Mouse (Mus musculus) megakaryocyte-erythroid progenitor cell, adult 5-6 weeks (primary cell): ENCODE data around the gene Scgn. TPM values are rescaled to one million over a fixed set of nuclear protein-coding genes. Genes with fewer than 3 reads are reported as not detected.

Experiments
- ATAC-seq: replicated peaks from 2 replicates; pipeline ENCODE4 v1.8.0; 2016; ENCODE audit warnings: mild to moderate bottlenecking, inconsistent platforms; ENCODE audit not compliant: severe bottlenecking, poor library complexity, low FRiP score, low TSS enrichment
- total RNA-seq, 2 experiments: library from RNA; stranded (forward) in 1 of 2; stranded (reverse) in 1 of 2; fragments of 200-1000, 215-1000 nt in 1 of 2; fragments of >200 nt in 1 of 2; fragmentation: Nextera tagmentation in 1 of 2; gene quantifications; 2 replicates each; pipeline ENCODE4 v1.2.3; 2014 to 2017

Gene Scgn
- total RNA-seq (2014; fragmentation: Nextera tagmentation) (not detected in 2 replicates), total RNA-seq (2017) (not detected in 2 replicates)

- ATAC-seq, result peak; percentile 75
Observed at GRCm38 (mm10) chr13:23990928-23991327, at the start of gene Scgn. Scgn (minus strand) TSS chr13:23991214.

DNA sequence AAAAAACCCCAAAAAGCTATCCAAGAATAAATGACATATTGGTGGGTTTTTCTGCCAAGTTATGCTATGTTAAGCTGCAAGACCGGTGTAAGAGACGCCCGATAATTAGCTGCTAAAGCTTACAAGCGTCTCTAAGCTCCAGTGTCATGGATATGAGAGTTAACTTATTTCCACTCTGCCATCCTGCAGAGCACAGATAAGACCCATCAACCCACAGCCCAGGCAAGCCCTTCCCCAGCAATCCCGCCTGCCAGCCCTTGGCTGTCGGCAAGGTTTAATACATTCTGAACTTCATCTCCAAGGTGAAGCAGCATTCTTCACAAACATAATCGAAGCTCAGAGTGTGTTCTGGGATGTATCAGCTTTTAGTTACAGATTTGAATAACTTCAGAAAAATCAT, 49.2 kb upstream of the Scgn start:
- ATAC-seq, result peak; percentile 96

GRCm38 (mm10) chr13:24037502-24037901, 46.5 kb upstream of the Scgn start:
- no peak for ATAC-seq

DNA sequence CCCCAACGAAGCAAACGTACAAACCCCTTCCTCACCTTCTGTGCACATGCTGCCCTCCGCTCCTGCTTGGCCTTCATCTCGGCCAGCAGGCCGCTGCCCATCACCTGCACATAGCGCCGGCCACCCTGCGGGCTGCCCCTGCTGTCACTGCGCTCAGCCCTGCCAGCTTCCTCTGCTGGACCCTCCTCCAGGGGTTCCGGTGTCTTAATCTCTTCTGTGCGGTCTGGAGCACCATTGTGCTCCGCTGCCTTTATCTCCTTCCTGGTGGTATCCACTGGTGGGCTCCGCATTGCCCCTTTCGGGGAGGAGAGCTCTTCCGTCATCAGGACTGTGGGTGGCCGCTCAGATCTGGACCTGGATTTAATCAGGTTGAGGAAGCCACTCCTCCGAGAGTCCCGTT, 45.1 kb upstream of the Scgn start:
- no peak for ATAC-seq

DNA sequence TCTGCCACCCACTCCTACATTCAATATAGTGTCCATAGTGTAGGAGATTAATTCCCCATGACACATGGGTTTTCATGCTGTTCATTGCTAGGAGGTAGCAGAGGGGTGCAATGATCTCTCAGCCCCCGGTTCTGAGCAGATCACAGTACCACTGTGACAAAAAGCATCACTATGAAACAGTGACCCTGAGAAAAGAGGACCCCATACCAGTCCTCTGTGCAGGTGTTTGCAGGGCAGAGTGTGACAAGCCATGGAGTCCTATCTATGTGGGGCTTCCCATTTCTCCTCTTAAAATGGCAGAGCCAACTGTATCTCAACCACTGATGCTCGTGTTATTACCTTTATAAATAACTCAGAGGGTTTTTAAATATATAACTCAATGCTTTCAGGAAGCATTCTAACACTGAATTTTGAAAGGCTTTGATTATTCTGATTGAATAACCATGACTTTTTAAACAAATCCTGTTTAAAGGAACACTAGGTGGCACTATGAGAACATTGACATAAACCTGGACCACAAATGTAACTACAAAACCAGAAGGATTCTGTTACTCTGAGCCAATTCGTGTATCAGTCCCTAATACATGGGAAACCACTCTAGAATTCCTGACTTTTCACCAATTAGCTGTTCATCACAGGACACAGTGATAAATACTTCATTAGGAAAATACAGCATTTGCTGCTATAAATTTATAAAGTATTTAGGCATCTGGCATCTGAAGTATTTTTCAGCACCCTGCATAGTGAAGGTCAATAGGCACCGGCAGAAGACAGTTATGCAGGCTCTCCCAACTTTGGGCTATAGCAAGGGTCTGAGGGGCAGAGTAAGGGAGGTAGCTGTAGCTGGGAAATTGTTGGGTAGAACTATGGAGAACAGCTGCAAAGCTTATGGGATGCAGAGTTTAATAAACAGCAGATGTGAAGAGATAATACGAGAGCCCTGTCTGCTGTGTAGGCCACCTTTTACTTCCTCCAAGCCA, 36.5 kb upstream of the Scgn start:
- ATAC-seq, result no peak

- ATAC-seq, result no peak
Observed at GRCm38 (mm10) chr13:24018515-24018914, 27.5 kb upstream of the Scgn start.

DNA sequence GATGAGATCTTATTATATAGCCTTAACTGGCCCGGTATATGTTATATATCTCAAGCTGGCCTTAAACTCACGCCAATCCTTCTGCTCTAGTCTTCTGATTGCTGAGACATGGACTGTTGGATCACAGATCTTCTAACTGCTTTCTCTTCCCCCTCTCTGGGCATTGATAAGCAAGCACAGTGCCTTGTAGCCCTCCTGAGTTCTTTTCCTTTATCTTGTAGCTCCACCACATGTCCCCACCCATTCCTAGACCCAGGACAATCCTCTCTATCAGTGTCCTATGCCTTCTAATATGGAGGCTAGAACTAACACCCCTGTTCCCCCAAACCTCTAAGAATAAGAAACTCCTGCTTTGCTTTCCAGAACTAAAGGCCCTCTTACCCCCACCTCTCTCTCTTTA, 14.5 kb upstream of the Scgn start:
- peak; percentile 78; the same call in 1 of the 2 replicates for ATAC-seq

GRCm38 (mm10) chr13:24001797-24002196, 10.8 kb upstream of the Scgn start:
- ATAC-seq, result no peak

- no peak for ATAC-seq
Observed at GRCm38 (mm10) chr13:24001081-24001480, 10.1 kb upstream of the Scgn start.

- no peak for ATAC-seq
Observed at GRCm38 (mm10) chr13:23998826-23999225, 7.8 kb upstream of the Scgn start.

DNA sequence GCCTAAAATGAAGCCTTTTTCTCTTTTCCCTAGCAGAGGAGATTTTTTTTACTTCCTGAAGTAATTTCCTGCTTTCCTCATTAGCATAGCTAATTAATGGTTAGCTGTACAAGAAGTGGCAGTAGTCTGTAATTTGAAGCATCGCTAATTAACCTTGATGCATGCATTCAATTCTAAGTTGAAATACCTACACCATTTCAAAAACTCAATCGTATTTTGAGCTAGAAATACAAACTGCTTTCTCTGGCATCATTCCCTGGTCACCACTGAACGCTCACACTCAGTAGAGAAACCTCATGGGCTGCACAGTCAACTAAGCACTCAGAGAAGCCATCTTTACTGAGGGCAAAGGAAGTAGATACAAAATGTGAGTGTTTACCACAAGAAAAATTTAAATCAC, 3.7 kb upstream of the Scgn start:
- no peak for ATAC-seq

DNA sequence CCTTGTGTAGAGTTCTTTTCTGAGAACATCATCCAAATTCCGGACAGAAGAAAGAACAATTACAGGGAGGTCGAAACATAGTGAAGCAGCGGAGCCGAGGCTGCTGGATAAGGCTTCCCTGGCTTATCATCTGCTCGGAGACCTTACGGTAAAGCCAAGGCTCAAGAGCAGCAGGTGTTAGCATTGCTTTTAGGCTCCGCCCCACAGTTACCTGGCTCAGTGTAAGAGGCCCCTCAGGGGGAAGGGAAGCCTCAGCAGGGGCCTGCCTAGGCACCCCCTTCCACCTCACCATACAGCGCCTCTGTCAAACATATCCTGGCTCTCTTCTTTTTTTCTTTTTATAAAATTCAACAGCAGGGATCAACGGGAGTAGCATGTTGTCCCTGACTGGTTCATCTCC, 3.0 kb upstream of the Scgn start:
- ATAC-seq, result no peak

GRCm38 (mm10) chr13:23990451-23990850, 563 bp downstream of the Scgn start:
- no peak for ATAC-seq

DNA sequence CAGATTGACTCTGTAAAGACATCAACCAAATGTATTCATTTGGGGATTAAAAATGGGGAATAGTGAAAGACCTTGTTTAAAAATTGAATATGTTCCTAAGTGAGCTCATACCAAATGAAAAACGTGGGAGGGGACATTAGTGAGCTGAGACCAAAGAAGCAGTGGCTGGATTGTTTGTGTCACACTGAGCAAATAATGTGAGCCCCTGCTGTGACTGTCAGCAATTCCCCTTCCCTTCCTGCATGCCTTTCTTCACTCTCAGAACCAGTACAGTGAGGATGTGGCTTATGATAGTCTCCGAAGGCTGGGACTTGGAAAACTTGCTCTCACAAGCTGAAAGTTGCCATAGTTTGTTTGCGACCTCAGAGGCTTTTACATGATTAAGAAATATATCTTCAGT, 5.9 kb downstream of the Scgn start:
- ATAC-seq, result no peak

- no peak for ATAC-seq
Observed at GRCm38 (mm10) chr13:23972271-23972670, 18.7 kb downstream of the Scgn start.

- ATAC-seq, result no peak
Observed at GRCm38 (mm10) chr13:23971870-23972269, 19.1 kb downstream of the Scgn start.

- ATAC-seq, result no peak
Observed at GRCm38 (mm10) chr13:23964909-23965308, 26.1 kb downstream of the Scgn start.

- ATAC-seq, result no peak
Observed at GRCm38 (mm10) chr13:23959776-23960175, 31.2 kb downstream of the Scgn start.

DNA sequence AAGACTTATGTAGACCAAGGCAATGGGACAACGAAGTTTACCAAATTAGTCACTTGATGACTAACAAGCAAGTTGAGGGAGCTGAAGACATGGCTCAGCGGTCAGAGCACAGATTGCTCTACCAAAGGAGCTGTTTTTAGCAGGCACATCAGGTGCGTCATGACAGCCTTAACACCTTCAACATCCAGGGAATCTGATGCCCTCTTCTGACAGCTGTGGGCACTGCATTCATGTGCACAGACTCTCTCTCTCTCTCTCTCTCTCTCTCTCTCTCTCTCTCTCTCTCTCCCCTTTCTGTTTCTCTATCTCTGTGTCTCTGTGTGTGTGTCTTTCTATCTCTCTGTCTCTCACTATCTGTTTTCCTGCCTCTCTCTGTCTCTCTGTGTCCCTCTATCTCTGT, 40.1 kb downstream of the Scgn start:
- 0 out of 2 replicates have a peak, but pooled peaks have one; percentile 55 for ATAC-seq

DNA sequence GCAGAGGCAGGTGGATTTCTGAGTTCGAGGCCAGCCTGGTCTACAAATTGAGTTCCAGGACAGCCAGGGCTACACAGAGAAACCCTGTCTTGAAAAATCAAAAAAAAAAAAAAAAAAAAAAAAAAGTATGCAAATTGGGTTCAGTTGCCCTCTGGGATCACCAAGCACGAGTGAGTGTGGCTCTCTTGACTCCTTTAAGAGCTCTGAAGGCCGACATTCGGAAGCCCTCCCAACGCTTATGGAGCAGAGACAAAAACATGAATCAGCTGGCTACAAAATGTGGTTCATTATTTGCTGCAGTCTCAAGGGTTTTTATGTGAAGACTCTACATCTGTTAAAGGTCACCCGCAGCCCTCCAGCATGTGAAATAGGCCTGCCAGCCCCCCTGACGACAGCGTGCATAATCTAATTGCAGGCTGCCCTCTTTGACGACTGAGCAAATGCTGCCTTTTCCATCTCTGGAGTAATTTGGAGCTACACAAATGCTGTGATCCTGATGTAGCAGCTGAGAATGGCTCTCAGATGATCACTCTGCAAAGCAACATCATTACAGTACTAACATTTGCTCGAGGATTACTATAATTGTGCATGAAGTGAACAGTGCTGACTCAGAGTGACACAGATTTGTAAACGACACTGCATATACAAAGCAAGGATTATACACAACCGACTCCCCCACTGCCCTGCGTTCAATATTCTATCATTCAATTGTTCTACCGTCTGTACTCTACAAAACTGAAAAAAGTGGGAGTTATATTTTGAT, 41.3 kb downstream of the Scgn start:
- no peak for ATAC-seq
